Comparison of ENCODE assay signal across 19 mouse cellular contexts in the genomic region with DNA sequence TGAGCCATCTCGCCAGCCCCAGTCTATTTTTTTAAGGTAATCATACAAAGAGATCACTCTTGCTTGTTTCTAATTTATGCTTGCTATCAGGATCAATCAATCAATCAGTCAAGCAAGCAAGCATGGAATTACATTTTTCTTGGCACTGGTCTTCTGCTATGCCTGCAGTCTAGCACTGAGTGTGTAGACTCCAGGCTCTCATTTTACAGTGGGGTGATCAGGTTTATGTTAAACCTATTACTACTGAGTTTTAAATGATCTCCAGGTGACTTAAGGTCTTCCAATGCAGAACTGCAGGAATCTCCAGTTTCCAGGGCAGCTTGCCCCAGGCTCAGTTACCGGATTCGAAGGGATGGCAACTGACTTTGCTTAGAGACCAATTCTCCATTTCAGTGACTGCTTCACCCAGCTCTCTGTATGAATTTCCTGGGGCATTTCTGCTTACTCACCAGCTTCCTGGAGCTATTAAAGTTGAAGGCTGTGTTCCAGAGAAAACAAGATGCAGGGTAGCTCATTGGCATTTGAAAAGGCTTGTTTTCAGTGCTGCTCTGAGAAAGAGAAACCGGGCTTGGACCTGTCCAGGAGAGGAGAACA. TPM values are rescaled to one million over a fixed set of nuclear protein-coding genes. Genes with fewer than 3 reads are reported as not detected.
A peak's percentile ranks its signal among the peaks of the same experiment; 100 is the strongest.
DNase-seq lines count a peak whose midpoint lies in the region; ATAC-seq lines count a peak whose summit lies in the region.
"Had no signal": no experiment of that assay in that cellular context is flagged by ENCODE, and none has a peak within 500 bp of the region (broad histone marks: within the 10 kb centered on the region; RNA-seq: fewer than 3 reads in every experiment).

No protein-coding gene starts in this region.

- no peaks in the 10 kb centered on the region for H3K36me3 ChIP-seq in kidney, embryonic 15.5 days
- H3K36me3 ChIP-seq in embryonic facial prominence, embryonic 11.5 days (replicated peaks; ENCODE audit: control insufficient read depth, insufficient read depth, low read depth, low read length): no peaks in the 10 kb centered on the region
- H3K36me3 ChIP-seq: heart, embryonic 15.5 days; liver, embryonic 15.5 days; midbrain, embryonic 12.5 days had no signal

- 0 out of 2 replicates have a peak overlapping the region, but pooled peaks have one; percentile 18 for H3K27ac ChIP-seq in kidney, embryonic 15.5 days
- H3K27ac ChIP-seq in embryonic facial prominence, embryonic 11.5 days (replicated peaks; ENCODE audit: low read depth, low read length): no peak overlapping the region
- H3K27ac ChIP-seq: heart, embryonic 15.5 days; liver, embryonic 15.5 days; midbrain, embryonic 12.5 days had no signal

- no peaks in the 10 kb centered on the region for H3K9me3 ChIP-seq in kidney, embryonic 15.5 days (replicated peaks)
- no peaks in the 10 kb centered on the region for H3K9me3 ChIP-seq in embryonic facial prominence, embryonic 11.5 days (replicated peaks; ENCODE audit: control insufficient read depth, low read length)
- H3K9me3 ChIP-seq: heart, embryonic 15.5 days; liver, embryonic 15.5 days; midbrain, embryonic 12.5 days had no signal

- DNase-seq in kidney, adult 11 months: no peak
- DNase-seq in Muller cell, postnatal 12 days (ENCODE audit: inconsistent ontology term): peak; percentile 44
- peak; percentile 70 for DNase-seq in embryonic facial prominence, embryonic 11.5 days (ENCODE audit: low spot score)
- DNase-seq in cerebellum, postnatal 14 days: no peak
- DNase-seq in urinary bladder, postnatal 36 days (ENCODE audit: low spot score in 2 of 2): no peak
- DNase-seq: adrenal gland, postnatal 14 days; cerebellum, adult 9-11 months; kidney, postnatal 36 days; layer of hippocampus, postnatal 36 days; left cerebral cortex, postnatal 4 days; lung, postnatal 14 days had no signal

- H3K4me3 ChIP-seq in kidney, embryonic 15.5 days (replicated peaks): no peak overlapping the region
- no peak overlapping the region for H3K4me3 ChIP-seq in embryonic facial prominence, embryonic 11.5 days (ENCODE audit: low read depth, low read length)
- H3K4me3 ChIP-seq: heart, embryonic 15.5 days; liver, embryonic 15.5 days; midbrain, embryonic 12.5 days; myocyte had no signal

- 36% methylated on average over 4 of the region's 4 CpGs for WGBS in kidney, embryonic 15.5 days
- 38% methylated on average over 4 of the region's 4 CpGs for WGBS in embryonic facial prominence, embryonic 11.5 days

- no peaks in the 10 kb centered on the region for H3K4me1 ChIP-seq in kidney, embryonic 15.5 days
- no peaks in the 10 kb centered on the region for H3K4me1 ChIP-seq in embryonic facial prominence, embryonic 11.5 days (ENCODE audit: control insufficient read depth, insufficient read depth, low read length)
- H3K4me1 ChIP-seq: heart, embryonic 15.5 days; liver, embryonic 15.5 days had no signal

- ATAC-seq in kidney, embryonic 15.5 days (replicated peaks; ENCODE audit: low FRiP score): peak; percentile 49; the same call in 1 of the 2 replicates
- ATAC-seq in embryonic facial prominence, embryonic 11.5 days (replicated peaks; ENCODE audit: insufficient number of reproducible peaks, low FRiP score, low TSS enrichment, low read depth): peak; percentile 72; the same call in 1 of the 2 replicates
- ATAC-seq in hematopoietic stem cell, adult 5-6 weeks (replicated peaks in 1 of 2; ENCODE audit: insufficient read depth in 1 of 2, low FRiP score in 2 of 2, low TSS enrichment in 1 of 2, low read depth in 1 of 2, poor library complexity in 2 of 2, severe bottlenecking in 2 of 2): peak; percentile 39 to 56; a peak in 2 of 4 replicates
- ATAC-seq: hindbrain, embryonic 16.5 days had no signal

- no peak overlapping the region for H3K9ac ChIP-seq in kidney, embryonic 15.5 days
- no peak overlapping the region for H3K9ac ChIP-seq in embryonic facial prominence, embryonic 11.5 days (replicated peaks; ENCODE audit: low read length)
- H3K9ac ChIP-seq: heart, embryonic 15.5 days; liver, embryonic 15.5 days; midbrain, embryonic 12.5 days had no signal

- H3K4me2 ChIP-seq in kidney, embryonic 15.5 days: no peak overlapping the region
- H3K4me2 ChIP-seq in embryonic facial prominence, embryonic 11.5 days (ENCODE audit: low read depth, low read length): no peak overlapping the region
- H3K4me2 ChIP-seq: heart, embryonic 15.5 days; liver, embryonic 15.5 days; midbrain, embryonic 12.5 days had no signal

- H3K27me3 ChIP-seq in kidney, embryonic 15.5 days: no peaks in the 10 kb centered on the region
- H3K27me3 ChIP-seq in embryonic facial prominence, embryonic 11.5 days (ENCODE audit: control insufficient read depth, insufficient read depth, low read length): no peaks in the 10 kb centered on the region
- H3K27me3 ChIP-seq: CH12.LX; heart, embryonic 15.5 days; liver, embryonic 15.5 days had no signal

RNA-seq across cellular contexts. Expression of gene Gpd2, which starts 7.7 kb away (rescaled TPM):
- 16.1 and 19.3 TPM in 2 replicates for polyA plus RNA-seq in kidney, embryonic 15.5 days (2015; fragmentation: Nextera tagmentation; extraction: Ambion mirVana)
- polyA plus RNA-seq in embryonic facial prominence, embryonic 11.5 days (2014; fragmentation: Nextera tagmentation; extraction: Ambion mirVana): 17.5 and 19.8 TPM in 2 replicates
- 38.4 and 41.2 TPM in 2 replicates for total RNA-seq in hematopoietic stem cell, adult 5-6 weeks (2017)

Comparison
In these comparisons a context has a peak if more than half of its experiments do, and no peak if none do; other contexts are left out.
1. DNase-seq: peak in Muller cell, postnatal 12 days (single experiment) and embryonic facial prominence, embryonic 11.5 days (single experiment); none in kidney, adult 11 months (single experiment), cerebellum, postnatal 14 days (0 of 2) and urinary bladder, postnatal 36 days (0 of 2).
2. Peak in every context shown above with its lines, with median percentiles within 50 percentile points of each other: ATAC-seq.